Mouse (Mus musculus) small intestine, adult 2 months (tissue): ENCODE data around the gene Rfxank. TPM values are rescaled to one million over a fixed set of nuclear protein-coding genes. Genes with fewer than 3 reads are reported as not detected.
A peak's percentile ranks its signal among the peaks of the same experiment; 100 is the strongest.

ENCODE experiments used
- H3K27ac ChIP-seq: fragments of 200-500 bp; 2 replicates; pipeline ENCODE4 v1.5.1; 2012; ENCODE audit warnings: low read depth, low read length, control low read depth, inconsistent platforms; ENCODE audit not compliant: insufficient read depth
- H3K27me3 ChIP-seq: fragments of 200-500 bp; 2 replicates; pipeline ENCODE4 v1.6.1; 2012; ENCODE audit warnings: mild to moderate bottlenecking, moderate library complexity, low read length, inconsistent platforms; ENCODE audit not compliant: control insufficient read depth, insufficient read depth
- H3K36me3 ChIP-seq: fragments of 200-500 bp; 2 replicates; pipeline ENCODE4 v1.6.1; 2012; ENCODE audit warnings: mild to moderate bottlenecking, low read length, control low read depth, inconsistent platforms; ENCODE audit not compliant: control insufficient read depth, insufficient read depth
- H3K4me1 ChIP-seq: fragments of 200-500 bp; 2 replicates; pipeline ENCODE4 v1.6.1; 2012; ENCODE audit warnings: low read length, inconsistent platforms, mixed read lengths; ENCODE audit not compliant: control insufficient read depth, insufficient read depth, insufficient read length
- H3K4me3 ChIP-seq: fragments of 200-500 bp; 2 replicates; pipeline ENCODE4 v1.5.1; 2012; ENCODE audit warnings: low read depth, mild to moderate bottlenecking, control low read depth, inconsistent platforms, low read length, moderate library complexity
- CTCF ChIP-seq: fragments of 200-500 bp; IDR thresholded peaks from 2 replicates; pipeline ENCODE4 v1.5.1; 2012; ENCODE audit warnings: low read depth, mild to moderate bottlenecking, control low read depth, inconsistent platforms, low read length, moderate library complexity, mixed read lengths; ENCODE audit not compliant: insufficient replicate concordance, insufficient read length; ENCODE audit errors: extremely low read depth
- POLR2A ChIP-seq: fragments of 200-500 bp; IDR thresholded peaks from 2 replicates; pipeline ENCODE4 v1.6.1; 2012; ENCODE audit warnings: low read depth, mild to moderate bottlenecking, control low read depth, inconsistent platforms, low read length, moderate library complexity
- WGBS: fragments of 180-500 bp; shearing (Covaris S2); methylation state at CpG from one replicate; pipeline ENCODE4 v1.1.7; 2018; 5-methylcytosine and 5-hydroxymethylcytosine counted together
- polyA plus RNA-seq: library from polyadenylated mRNA; depleted of rRNA; stranded (reverse); fragments of >200 nt; gene quantifications from 2 replicates; pipeline ENCODE4 v1.2.3, GENCODE M21; 2012

Gene Rfxank
- polyA plus RNA-seq, 1 experiment, result 44.9 TPM

DNA sequence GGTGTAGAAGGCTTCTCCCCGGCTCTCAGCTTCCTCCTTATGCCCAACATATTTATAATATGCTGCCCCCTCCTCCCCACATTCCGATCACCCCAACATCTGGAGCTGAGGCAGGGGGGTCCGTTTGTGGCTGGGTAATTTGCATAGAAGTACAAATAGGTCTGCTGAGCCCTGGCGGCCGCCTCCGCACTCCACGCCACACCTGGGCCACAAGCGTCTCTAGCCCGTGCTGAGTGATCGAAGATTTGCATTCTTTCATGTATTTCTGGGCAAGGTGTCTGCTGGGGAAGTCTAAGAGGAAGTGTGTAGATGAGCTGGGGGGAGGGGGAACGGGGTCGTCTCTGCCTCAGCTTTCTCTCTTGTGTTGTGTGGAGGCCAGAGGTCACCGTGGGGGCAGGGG lies 21.1 kb upstream of the Rfxank start:
- 57% methylated on average over 13 of the region's 13 CpGs for WGBS
- H3K4me1 ChIP-seq, result peaks cover 7% of the 10 kb centered on the region
- no peak for TF ChIP-seq CTCF
- TF ChIP-seq POLR2A, result no peak
- no peaks in the 10 kb centered on the region for H3K36me3 ChIP-seq
- H3K27me3 ChIP-seq, result peaks cover 10% of the 10 kb centered on the region; the same call in 1 of the 2 replicates
- no peak overlapping the region for H3K4me3 ChIP-seq
- no peak overlapping the region for H3K27ac ChIP-seq

DNA sequence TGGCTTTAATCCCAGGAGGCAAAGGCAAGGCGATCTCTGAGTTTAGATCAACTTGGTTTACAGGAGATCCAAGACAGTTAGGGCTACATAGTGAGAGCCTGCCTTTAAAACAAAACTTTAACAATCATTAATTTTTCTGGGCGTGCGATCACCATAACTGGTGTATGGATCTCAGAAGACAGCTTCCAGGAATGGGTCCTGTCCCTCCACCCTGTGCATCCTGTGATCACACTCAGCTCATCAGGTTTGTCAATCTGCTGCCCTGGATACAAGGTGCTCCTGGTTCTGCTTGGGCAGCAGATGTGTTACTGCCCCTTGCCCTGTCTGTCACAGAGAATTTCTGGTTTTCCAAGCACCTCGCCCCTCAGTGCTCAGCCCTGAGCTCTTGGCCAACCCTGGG lies 20.3 kb upstream of the Rfxank start:
- TF ChIP-seq CTCF (no peak), POLR2A (no peak)

DNA sequence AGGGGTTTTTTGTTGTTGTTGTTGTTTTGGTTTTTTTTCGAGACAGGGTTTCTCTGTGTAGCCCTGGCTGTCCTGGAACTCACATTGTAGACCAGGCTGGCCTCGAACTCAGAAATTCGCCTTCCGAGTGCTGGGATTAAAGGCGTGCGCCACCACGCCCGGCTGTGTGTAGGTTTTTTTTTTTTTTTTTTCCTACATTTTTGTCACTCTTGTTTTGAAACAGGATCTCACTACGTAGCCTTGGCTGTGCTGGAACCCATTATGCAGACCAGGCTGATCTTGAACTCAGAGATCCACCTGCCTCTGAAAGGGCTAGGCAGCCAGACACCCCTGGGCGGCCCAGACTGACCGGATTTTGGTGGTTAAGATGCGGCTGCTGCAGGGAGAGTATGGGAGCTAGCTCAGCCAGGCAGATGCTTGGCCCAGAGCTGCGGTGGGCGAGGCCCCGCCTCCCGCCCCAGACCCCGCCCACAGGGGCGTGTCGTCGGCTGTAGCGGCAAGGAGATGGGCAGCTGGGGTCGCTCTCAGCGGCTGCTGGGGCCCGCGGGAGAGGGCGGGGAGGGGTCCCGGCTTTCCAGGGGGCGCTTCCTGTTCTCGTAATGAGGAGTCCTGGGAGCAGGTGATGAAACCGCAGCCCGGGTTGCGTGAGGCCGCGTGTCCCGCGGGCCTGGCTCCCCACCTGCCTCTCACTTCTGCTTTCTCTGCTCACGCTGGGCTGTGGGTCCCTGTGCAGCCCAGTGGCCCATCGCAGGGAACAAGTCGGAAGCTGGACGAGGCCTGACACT lies 19.3 kb upstream of the Rfxank start:
- no peak overlapping the region for H3K27ac ChIP-seq
- H3K36me3 ChIP-seq, result no peaks in the 10 kb centered on the region
- peak overlapping the region; percentile 46 for H3K4me3 ChIP-seq
- H3K4me1 ChIP-seq, result peaks cover 7% of the 10 kb centered on the region
- WGBS, result 11% methylated on average over 40 of the region's 40 CpGs
- no peak for TF ChIP-seq POLR2A
- no peak for TF ChIP-seq CTCF
- peaks cover 10% of the 10 kb centered on the region; the same call in 1 of the 2 replicates for H3K27me3 ChIP-seq

More for the DNA sequence above, 20.3 kb upstream of the Rfxank start:
- peaks cover 10% of the 10 kb centered on the region; the same call in 1 of the 2 replicates for H3K27me3 ChIP-seq
- no peaks in the 10 kb centered on the region for H3K36me3 ChIP-seq
- H3K4me3 ChIP-seq, result no peak overlapping the region
- WGBS, result 64% methylated on average over 4 of the region's 4 CpGs
- H3K27ac ChIP-seq, result no peak overlapping the region
- peaks cover 7% of the 10 kb centered on the region for H3K4me1 ChIP-seq

DNA sequence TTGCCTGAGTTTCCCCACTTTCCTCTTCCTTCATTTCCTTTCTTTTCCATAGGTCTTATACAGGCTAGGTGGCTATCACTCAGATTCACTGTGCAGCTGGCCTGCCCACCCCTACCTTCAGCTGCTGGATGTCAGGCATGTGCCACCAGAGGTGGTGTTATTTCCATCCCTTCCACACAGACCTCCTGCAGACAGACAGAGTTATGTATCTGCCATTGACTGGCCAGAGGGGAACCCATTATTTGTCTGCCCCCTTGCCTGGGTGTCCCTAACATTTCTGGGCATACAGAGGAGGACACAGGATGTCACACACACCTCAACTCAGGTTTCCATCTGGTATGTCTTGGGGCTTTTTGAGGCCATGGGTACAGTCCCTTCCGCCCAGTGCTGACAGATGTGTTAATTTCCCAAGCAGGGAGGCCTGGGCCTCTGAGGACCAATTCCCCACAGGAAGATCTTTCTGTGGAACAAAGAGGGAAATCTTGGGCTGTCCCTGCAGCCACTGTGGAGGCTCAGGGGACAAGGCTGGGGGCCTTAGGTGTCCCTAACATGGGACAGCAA lies 18.4 kb upstream of the Rfxank start:
- H3K4me1 ChIP-seq, result peaks cover 10% of the 10 kb centered on the region
- H3K27me3 ChIP-seq, result peaks cover 10% of the 10 kb centered on the region; the same call in 1 of the 2 replicates
- H3K4me3 ChIP-seq, result no peak overlapping the region
- H3K36me3 ChIP-seq, result no peaks in the 10 kb centered on the region
- TF ChIP-seq POLR2A (no peak), CTCF (no peak)
- H3K27ac ChIP-seq, result no peak overlapping the region
- 89% methylated on average over 1 of the region's 1 CpGs for WGBS

GRCm38 (mm10) chr8:70152537-70153257 lies 13.7 kb upstream of the Rfxank start:
- H3K27ac ChIP-seq, result no peak overlapping the region
- no peak overlapping the region for H3K4me3 ChIP-seq
- H3K27me3 ChIP-seq, result no peaks in the 10 kb centered on the region
- no peak for TF ChIP-seq POLR2A
- TF ChIP-seq CTCF, result no peak
- H3K4me1 ChIP-seq, result peaks cover 5% of the 10 kb centered on the region
- H3K36me3 ChIP-seq, result no peaks in the 10 kb centered on the region
- 6% methylated on average over 21 of the region's 22 CpGs for WGBS

DNA sequence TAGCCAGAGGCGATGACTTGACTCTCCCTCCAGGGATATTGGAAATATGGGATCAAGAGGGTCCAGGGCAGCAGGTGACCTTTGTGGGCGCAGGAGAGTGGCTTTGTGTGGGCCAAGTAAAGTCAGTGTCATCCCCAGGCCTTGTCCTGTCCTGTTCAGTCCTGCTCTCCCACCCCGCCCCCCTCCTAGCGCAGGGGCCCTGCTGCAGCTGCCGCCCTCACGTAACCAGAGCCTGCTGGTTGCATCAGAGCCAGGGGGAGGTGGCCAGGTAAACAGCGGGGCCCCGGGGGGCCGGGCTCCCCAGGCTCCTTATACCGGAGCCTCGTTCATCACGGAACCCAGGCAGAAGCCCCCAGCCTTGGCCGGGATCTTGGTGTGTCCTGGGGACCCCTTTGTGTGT lies 11.2 kb upstream of the Rfxank start:
- H3K27me3 ChIP-seq, result no peaks in the 10 kb centered on the region
- peaks cover 5% of the 10 kb centered on the region for H3K4me1 ChIP-seq
- no peak overlapping the region for H3K4me3 ChIP-seq
- H3K36me3 ChIP-seq, result peaks cover 16% of the 10 kb centered on the region; the same call in 1 of the 2 replicates
- 18% methylated on average over 13 of the region's 13 CpGs for WGBS
- H3K27ac ChIP-seq, result no peak overlapping the region
- TF ChIP-seq CTCF, result no peak
- TF ChIP-seq POLR2A, result no peak
